Mouse (Mus musculus): ENCODE measurements around the gene Gm4305. TPM values are rescaled to one million over a fixed set of nuclear protein-coding genes. Genes with fewer than 3 reads are reported as not detected.
"Not testable (repeated sequence)": the region's sequence is repeated elsewhere in the genome, so short reads cannot be mapped to it uniquely, and the experiment has no call there.

Gm4305 gene
- not detected in 2 replicates for polyA plus RNA-seq (2016; fragmentation: Nextera tagmentation; extraction: Ambion mirVana)

DNA sequence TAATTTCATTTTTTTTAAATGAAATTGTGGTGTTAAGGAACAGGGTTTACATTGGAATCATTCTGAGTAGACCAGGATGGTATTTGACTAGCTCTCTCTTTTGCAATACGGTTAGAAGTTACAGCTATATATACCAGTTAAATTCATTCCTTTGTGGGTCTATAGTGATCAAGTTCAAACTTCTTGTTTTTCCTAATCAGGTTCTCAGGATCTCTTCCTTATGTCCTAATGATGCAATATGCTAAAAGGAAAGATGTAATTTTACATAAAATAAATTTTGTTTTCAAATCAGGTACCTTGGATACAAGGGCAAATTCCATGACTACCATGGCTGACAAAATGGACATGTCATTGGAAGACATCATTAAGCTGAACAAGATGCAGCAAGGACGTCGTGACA lies at the start of gene Gm4305:
Gene Gm4305 (plus strand): TSS at position 301 of the 400 bp plus-strand sequence.
- not testable (repeated sequence) for H3K27ac ChIP-seq; H3K36me3 ChIP-seq; H3K9me3 ChIP-seq; H3K27me3 ChIP-seq; H3K4me1 ChIP-seq (replicated peaks); ATAC-seq (ENCODE audit: insufficient number of reproducible peaks, insufficient read depth, low FRiP score, low TSS enrichment, low read depth); H3K9ac ChIP-seq (replicated peaks); H3K4me3 ChIP-seq (replicated peaks); H3K4me2 ChIP-seq
- no CpG with 5 or more reads among the region's 3 CpGs for WGBS

- H3K9ac ChIP-seq (replicated peaks); H3K27ac ChIP-seq; H3K27me3 ChIP-seq; H3K4me1 ChIP-seq (replicated peaks); ATAC-seq (ENCODE audit: insufficient number of reproducible peaks, insufficient read depth, low FRiP score, low TSS enrichment, low read depth); H3K4me2 ChIP-seq; H3K4me3 ChIP-seq (replicated peaks); H3K9me3 ChIP-seq; H3K36me3 ChIP-seq: not testable (repeated sequence)
- no CpG with 5 or more reads among the region's 2 CpGs for WGBS
Observed at GRCm38 (mm10) chr10:100335376-100335775, 15.5 kb upstream of the Gm4305 start, which contains the start of gene Gm4301. Gene Gm4301 (plus strand): TSS chr10:100335676.

GRCm38 (mm10) chr10:100340536-100340935 lies 10.4 kb upstream of the Gm4305 start, which contains the start of gene Gm4302:
Gene Gm4302 (plus strand): TSS chr10:100340836.
- H3K36me3 ChIP-seq; H3K4me3 ChIP-seq (replicated peaks); H3K4me1 ChIP-seq (replicated peaks); H3K27ac ChIP-seq; H3K4me2 ChIP-seq; H3K27me3 ChIP-seq; H3K9me3 ChIP-seq; H3K9ac ChIP-seq (replicated peaks); ATAC-seq (ENCODE audit: insufficient number of reproducible peaks, insufficient read depth, low FRiP score, low TSS enrichment, low read depth): not testable (repeated sequence)
- no CpG with 5 or more reads among the region's 3 CpGs for WGBS

DNA sequence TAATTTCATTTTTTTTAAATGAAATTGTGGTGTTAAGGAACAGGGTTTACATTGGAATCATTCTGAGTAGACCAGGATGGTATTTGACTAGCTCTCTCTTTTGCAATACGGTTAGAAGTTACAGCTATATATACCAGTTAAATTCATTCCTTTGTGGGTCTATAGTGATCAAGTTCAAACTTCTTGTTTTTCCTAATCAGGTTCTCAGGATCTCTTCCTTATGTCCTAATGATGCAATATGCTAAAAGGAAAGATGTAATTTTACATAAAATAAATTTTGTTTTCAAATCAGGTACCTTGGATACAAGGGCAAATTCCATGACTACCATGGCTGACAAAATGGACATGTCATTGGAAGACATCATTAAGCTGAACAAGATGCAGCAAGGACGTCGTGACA lies 5.2 kb upstream of the Gm4305 start, which contains the start of gene Gm4303:
Gene Gm4303 (plus strand): TSS at position 301 of the 400 bp plus-strand sequence.
- not testable (repeated sequence) for H3K4me3 ChIP-seq (replicated peaks); H3K27me3 ChIP-seq; H3K27ac ChIP-seq; H3K4me2 ChIP-seq; H3K9ac ChIP-seq (replicated peaks); H3K9me3 ChIP-seq; H3K36me3 ChIP-seq; ATAC-seq (ENCODE audit: insufficient number of reproducible peaks, insufficient read depth, low FRiP score, low TSS enrichment, low read depth); H3K4me1 ChIP-seq (replicated peaks)
- WGBS: no CpG with 5 or more reads among the region's 3 CpGs

DNA sequence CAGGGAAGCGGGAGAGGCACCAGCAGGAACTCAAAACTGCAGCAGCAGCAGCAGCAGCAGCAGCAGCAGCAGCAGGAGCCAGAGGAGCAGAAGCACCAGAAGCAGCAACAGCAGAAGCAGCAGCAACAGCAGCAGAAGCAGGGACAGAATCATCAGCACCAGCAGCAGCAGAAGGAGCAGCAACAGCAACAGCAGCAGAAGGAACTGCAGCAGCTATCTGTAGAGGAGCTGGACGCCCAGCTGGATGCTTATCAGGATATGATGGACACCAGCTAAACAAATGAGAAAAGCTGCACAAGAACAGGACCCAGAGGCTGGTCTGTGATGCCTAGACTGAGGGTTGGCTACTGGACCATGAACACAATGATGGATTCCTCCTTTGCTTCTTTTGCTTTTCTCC lies 5.9 kb downstream of the Gm4305 start:
- not testable (repeated sequence) for ATAC-seq (ENCODE audit: insufficient number of reproducible peaks, insufficient read depth, low FRiP score, low TSS enrichment, low read depth); H3K4me3 ChIP-seq (replicated peaks); H3K4me2 ChIP-seq; H3K9ac ChIP-seq (replicated peaks); H3K27me3 ChIP-seq; H3K9me3 ChIP-seq; H3K4me1 ChIP-seq (replicated peaks); H3K36me3 ChIP-seq; H3K27ac ChIP-seq
- WGBS: 86% methylated on average over 1 of the region's 2 CpGs

GRCm38 (mm10) chr10:100361038-100361437 lies 10.1 kb downstream of the Gm4305 start, which contains the start of gene Gm4307:
Gene Gm4307 (plus strand): TSS chr10:100361338.
- not testable (repeated sequence) for H3K4me2 ChIP-seq; H3K36me3 ChIP-seq; H3K9ac ChIP-seq (replicated peaks); H3K4me3 ChIP-seq (replicated peaks); H3K9me3 ChIP-seq; ATAC-seq (ENCODE audit: insufficient number of reproducible peaks, insufficient read depth, low FRiP score, low TSS enrichment, low read depth); H3K4me1 ChIP-seq (replicated peaks); H3K27ac ChIP-seq; H3K27me3 ChIP-seq
- no CpG with 5 or more reads among the region's 3 CpGs for WGBS

- H3K9ac ChIP-seq (replicated peaks): not testable (repeated sequence)
- WGBS: no CpG with 5 or more reads among the region's 2 CpGs
Observed at GRCm38 (mm10) chr10:100382460-100382859, 31.6 kb downstream of the Gm4305 start, which contains the start of gene Gm4312. Gene Gm4312 (minus strand): TSS chr10:100382560.

More at GRCm38 (mm10) chr10:100382460-100382859, 31.6 kb downstream of the Gm4305 start, which contains the start of gene Gm4312:
- not testable (repeated sequence) for H3K4me3 ChIP-seq (replicated peaks); H3K36me3 ChIP-seq; H3K4me2 ChIP-seq; H3K4me1 ChIP-seq (replicated peaks); H3K27ac ChIP-seq; H3K9me3 ChIP-seq; ATAC-seq (ENCODE audit: insufficient number of reproducible peaks, insufficient read depth, low FRiP score, low TSS enrichment, low read depth); H3K27me3 ChIP-seq

Other genes with a start within 250 kb of the Gm4305 start
- gene Gm4301, start 15.4 kb upstream of the Gm4305 start, polyA plus RNA-seq (2016; fragmentation: Nextera tagmentation; extraction: Ambion mirVana): not detected in 2 replicates
- gene Gm4302, start 10.3 kb upstream of the Gm4305 start, polyA plus RNA-seq (2016; fragmentation: Nextera tagmentation; extraction: Ambion mirVana): not detected in 2 replicates
- gene Gm4303, start 5.1 kb upstream of the Gm4305 start, polyA plus RNA-seq (2016; fragmentation: Nextera tagmentation; extraction: Ambion mirVana): not detected in 2 replicates
- gene Gm4307, start 10.2 kb downstream of the Gm4305 start, polyA plus RNA-seq (2016; fragmentation: Nextera tagmentation; extraction: Ambion mirVana): not detected in 2 replicates
- gene Gm4312, start 31.5 kb downstream of the Gm4305 start, polyA plus RNA-seq (2016; fragmentation: Nextera tagmentation; extraction: Ambion mirVana): not detected in 2 replicates
- gene Tmtc3, start 136.3 kb downstream of the Gm4305 start, polyA plus RNA-seq (2016; fragmentation: Nextera tagmentation; extraction: Ambion mirVana): 21.7 and 28.6 TPM in 2 replicates
- 6.7 and 7.0 TPM in 2 replicates for gene Cep290, start 136.5 kb downstream of the Gm4305 start, polyA plus RNA-seq (2016; fragmentation: Nextera tagmentation; extraction: Ambion mirVana)
- 8.1 and 9.2 TPM in 2 replicates for gene 4930430F08Rik, start 239.3 kb downstream of the Gm4305 start, polyA plus RNA-seq (2016; fragmentation: Nextera tagmentation; extraction: Ambion mirVana)
- gene 1700017N19Rik, start 239.4 kb downstream of the Gm4305 start, polyA plus RNA-seq (2016; fragmentation: Nextera tagmentation; extraction: Ambion mirVana): not detected in 2 replicates

Data from limb, embryonic 12.5 days (tissue).